Mouse (Mus musculus) CH12F3 (cell line): ENCODE data around the gene Gad2.
"Not testable (repeated sequence)": the region's sequence is repeated elsewhere in the genome, so short reads cannot be mapped to it uniquely, and the experiment has no call there.

Experiments
- in situ Hi-C: fragments of 300-500 bp; cut with MboI; formaldehyde crosslinking; loops from 2 replicates; pipeline ENCODE4 v1.14.3; 2020; ENCODE audit warnings: low sequenced_read_pairs

The Gad2 gene

GRCm38 (mm10) chr2:22621828-22622731 lies at the start of gene Gad2:
Gene Gad2 (plus strand): TSS chr2:22622205.
- in situ Hi-C loops, result no loop called here

- in situ Hi-C loops, result not testable (repeated sequence)
These were observed 34.4 kb upstream of the Gad2 start for GRCm38 (mm10) chr2:22587469-22588169.

GRCm38 (mm10) chr2:22588170-22588541 lies 33.8 kb upstream of the Gad2 start:
- in situ Hi-C loops, result not testable (repeated sequence)

GRCm38 (mm10) chr2:22588673-22589381 lies 33.2 kb upstream of the Gad2 start:
- in situ Hi-C loops, result not testable (repeated sequence)

- in situ Hi-C loops, result not testable (repeated sequence)
These were observed 32.4 kb upstream of the Gad2 start for GRCm38 (mm10) chr2:22589382-22590205.

GRCm38 (mm10) chr2:22590206-22590490 lies 31.9 kb upstream of the Gad2 start:
- in situ Hi-C loops, result no loop called here

GRCm38 (mm10) chr2:22617951-22618350 lies 4.1 kb upstream of the Gad2 start:
- in situ Hi-C loops, result no loop called here

- in situ Hi-C loops, result no loop called here
These were observed 2.6 kb upstream of the Gad2 start for GRCm38 (mm10) chr2:22619416-22619815.

GRCm38 (mm10) chr2:22620030-22620429 lies 2.0 kb upstream of the Gad2 start:
- in situ Hi-C loops, result no loop called here

- in situ Hi-C loops, result no loop called here
These were observed 1.5 kb upstream of the Gad2 start for GRCm38 (mm10) chr2:22620534-22620933.

GRCm38 (mm10) chr2:22620978-22621827 lies 802 bp upstream of the Gad2 start:
- in situ Hi-C loops, result no loop called here

- in situ Hi-C loops, result no loop called here
These were observed 1.4 kb downstream of the Gad2 start for GRCm38 (mm10) chr2:22623111-22624070.

GRCm38 (mm10) chr2:22624188-22624975 lies 2.4 kb downstream of the Gad2 start:
- in situ Hi-C loops, result no loop called here

- in situ Hi-C loops, result no loop called here
These were observed 3.3 kb downstream of the Gad2 start for GRCm38 (mm10) chr2:22625096-22625960.

- in situ Hi-C loops, result no loop called here
These were observed 5.2 kb downstream of the Gad2 start for GRCm38 (mm10) chr2:22627147-22627666.

- in situ Hi-C loops, result no loop called here
These were observed 5.9 kb downstream of the Gad2 start for GRCm38 (mm10) chr2:22627819-22628432.
